Mouse (Mus musculus) hindlimb bud, embryonic 11.5 days (tissue): Measurements from ENCODE around the gene Zranb2.
A peak's percentile ranks its signal among the peaks of the same experiment; 100 is the strongest.

Experiments used
- DNase-seq: peaks from one replicate; pipeline ENCODE4 v3.0.0-alpha.2; 2012; ENCODE audit warnings: low read depth, low spot score; ENCODE audit errors: extremely low spot score

The Zranb2 gene

DNA sequence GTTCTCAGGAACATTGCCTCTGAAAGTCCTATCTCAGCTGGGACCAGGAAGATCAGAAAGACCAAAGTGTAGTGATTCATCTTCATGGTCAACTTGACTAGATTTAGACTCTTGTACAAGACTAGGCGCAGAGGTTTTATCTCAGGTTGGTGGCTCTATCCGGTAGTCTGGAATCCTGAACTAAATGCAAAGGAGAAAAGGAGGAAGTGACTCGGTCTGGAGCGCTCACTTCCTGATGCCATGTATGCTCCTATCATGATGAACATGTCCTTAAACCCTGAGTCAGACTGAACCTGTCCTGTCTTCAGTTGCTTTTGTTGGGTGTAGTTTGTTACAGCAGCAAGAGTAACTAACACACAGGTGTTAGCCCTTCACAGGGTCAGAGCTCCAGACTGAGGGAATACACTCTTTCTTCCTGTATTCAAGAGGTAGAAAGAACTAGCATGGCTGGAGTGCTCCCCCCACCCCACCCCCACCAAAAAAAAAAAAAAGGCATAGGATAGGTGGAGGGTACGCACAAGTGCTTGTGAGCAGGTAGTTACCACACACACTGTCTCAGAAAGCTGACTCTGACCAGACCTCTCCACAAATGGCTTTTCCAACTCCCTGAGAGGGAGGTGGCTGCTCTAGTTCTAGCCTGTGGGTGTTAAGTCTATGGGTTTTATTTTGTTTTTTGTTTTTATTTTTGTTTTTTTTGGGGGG is 44.7 kb downstream of the Zranb2 start:
- DNase-seq, result no peak

DNA sequence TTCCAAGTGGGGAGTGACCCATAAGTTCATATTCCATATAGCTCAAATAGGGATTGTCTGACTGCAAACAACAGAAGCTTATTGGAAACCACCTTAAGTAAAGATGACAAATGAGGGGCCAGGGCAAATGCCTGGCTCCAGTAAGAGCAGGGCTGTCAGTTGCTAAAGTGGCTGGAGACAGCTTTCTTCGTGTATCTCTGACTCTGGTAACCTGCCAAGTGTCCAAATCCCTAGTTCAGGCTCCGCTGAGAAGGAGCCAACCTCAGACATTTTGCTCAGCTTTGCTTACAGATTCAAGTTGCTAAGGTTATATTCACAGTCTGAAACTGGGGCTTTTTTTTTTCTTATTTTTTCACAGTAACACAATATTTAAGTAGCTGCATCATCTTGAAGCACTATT is 45.4 kb downstream of the Zranb2 start:
- DNase-seq, result no peak

DNA sequence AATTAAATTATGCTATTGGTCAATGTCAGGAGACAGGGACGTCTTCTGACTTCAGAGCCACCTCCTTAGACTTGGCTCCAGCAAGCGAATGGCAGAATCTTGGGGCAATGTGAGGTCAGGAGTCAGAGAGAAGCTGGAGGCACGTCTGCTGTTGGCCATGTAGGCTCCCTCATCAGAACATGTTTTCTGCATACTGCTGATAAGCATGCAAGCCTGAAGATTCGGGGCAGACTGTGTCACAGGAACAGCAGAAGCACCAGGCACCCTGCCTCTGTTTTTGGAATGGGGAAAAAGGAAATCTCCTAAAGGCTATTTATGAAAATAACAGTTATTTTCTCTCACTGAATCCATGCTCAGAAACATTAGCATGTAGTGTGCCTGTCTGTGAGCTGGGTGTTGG is 46.3 kb downstream of the Zranb2 start:
- no peak for DNase-seq

DNA sequence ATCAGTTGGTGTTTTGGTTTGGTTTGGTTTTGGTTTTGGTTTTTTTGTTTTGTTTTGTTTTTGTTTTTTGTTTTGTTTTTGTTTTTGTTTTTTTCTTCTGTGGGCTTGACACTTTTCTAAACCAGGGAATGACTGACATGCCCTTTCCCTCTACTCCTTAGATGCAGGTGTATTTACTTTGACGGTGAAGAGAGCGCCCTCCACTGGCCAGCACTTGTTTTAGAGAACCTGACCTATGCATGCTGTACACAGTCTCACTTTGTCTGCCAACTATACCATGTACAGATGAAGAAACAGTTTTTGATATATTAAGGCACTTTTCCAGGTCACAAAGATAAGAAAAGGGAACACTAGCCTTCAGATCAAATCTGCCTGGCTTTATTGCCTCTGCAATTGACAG is 47.8 kb downstream of the Zranb2 start:
- no peak for DNase-seq

DNA sequence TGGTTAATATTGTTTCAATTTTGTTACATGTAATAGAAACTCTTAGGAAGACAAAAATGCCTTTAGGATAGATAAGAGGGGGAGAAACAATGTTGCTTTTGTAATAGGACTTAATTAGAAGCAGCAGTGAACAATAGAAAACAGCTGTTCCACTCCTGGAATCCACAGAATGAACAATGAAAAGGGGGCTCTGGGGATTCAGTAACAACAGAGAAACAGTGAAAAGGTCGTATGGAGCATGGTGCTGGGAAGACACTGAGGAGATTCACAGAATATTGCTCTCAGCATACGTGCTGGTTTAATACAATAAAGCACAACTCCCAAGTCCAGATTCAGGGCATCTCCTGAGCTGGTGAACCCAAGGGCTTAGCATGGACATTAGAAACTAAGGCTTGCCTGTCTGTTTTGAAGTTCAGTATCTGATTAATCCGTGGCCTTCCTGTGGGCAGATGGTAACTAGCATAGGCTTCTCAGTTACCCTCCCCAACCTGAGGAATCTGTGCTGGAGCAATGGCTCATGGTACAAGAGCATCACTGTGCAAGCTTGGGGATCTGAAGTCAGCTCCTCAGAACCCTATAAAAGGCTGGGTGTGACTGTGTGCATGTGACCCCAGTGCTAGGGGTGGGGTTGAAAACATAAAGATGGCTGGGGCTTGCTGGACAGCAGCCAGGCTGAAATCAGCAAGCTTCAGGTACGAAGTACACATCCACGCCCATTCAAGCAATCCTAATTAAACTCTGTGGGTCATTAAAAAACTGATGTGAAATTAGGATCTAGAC is 48.9 kb downstream of the Zranb2 start:
- peak; percentile 16 for DNase-seq

DNA sequence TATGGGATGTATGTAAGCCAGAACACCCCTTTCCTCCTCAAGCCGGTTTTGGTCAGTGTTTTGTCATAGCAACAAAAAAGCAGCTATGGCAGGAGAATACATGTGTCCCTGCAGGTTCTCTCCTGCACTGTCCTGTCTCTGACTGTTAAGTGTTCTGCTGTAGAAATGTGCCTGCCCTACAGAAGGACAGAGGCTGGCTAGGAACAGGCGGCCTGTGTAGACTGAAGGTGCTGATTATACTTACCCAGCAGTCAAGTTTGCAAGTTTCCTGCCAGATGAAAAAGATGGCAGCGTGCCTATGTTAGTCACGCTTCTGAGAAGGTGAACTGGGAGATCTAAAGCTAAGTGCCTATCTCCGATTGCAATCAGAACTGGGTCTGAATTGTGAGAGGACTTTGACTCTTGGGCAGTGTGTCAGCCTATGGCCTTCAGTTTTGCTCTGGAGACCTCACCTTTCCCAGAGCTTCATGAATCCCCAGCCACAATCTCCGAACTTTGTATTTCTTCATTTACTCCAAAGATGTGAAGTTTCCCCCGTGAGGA is 63.9 kb downstream of the Zranb2 start:
- DNase-seq, result no peak
